Mouse (Mus musculus) c-Kit-negative CD71-positive TER-119-positive erythroid progenitor cells, embryonic 14.5 days (primary cell): ENCODE data around the gene Kcnmb1.

ENCODE experiments used
- DNase-seq: peaks from one replicate; pipeline ENCODE4 v3.0.0-alpha.2; 2013; ENCODE audit warnings: low read depth, low spot score

The Kcnmb1 gene

GRCm38 (mm10) chr11:34000416-34000815 lies 37.6 kb downstream of the Kcnmb1 start:
- DNase-seq = no peak

- no peak for DNase-seq
Observed at GRCm38 (mm10) chr11:34001938-34002592, 39.3 kb downstream of the Kcnmb1 start.

GRCm38 (mm10) chr11:34002593-34002965 lies 39.8 kb downstream of the Kcnmb1 start:
- no peak for DNase-seq

- DNase-seq = no peak
Observed at GRCm38 (mm10) chr11:34007616-34008015, 44.8 kb downstream of the Kcnmb1 start.

GRCm38 (mm10) chr11:34008214-34008613 lies 45.4 kb downstream of the Kcnmb1 start:
- no peak for DNase-seq

GRCm38 (mm10) chr11:34008702-34009101 lies 45.9 kb downstream of the Kcnmb1 start:
- DNase-seq = no peak

- no peak for DNase-seq
Observed at GRCm38 (mm10) chr11:34009316-34010087, 46.7 kb downstream of the Kcnmb1 start.

- DNase-seq = no peak
Observed at GRCm38 (mm10) chr11:34010133-34010858, 47.5 kb downstream of the Kcnmb1 start.

GRCm38 (mm10) chr11:34010859-34011172 lies 48.0 kb downstream of the Kcnmb1 start:
- no peak for DNase-seq

- DNase-seq = no peak
Observed at GRCm38 (mm10) chr11:34012007-34012652, 49.3 kb downstream of the Kcnmb1 start.
